Mouse (Mus musculus) lung, adult 2 months (tissue): ENCODE data around the gene Paxbp1. TPM values are rescaled to one million over a fixed set of nuclear protein-coding genes. Genes with fewer than 3 reads are reported as not detected.

Experiments used
- DNase-seq: peaks from one replicate; pipeline ENCODE4 v3.0.0; 2022
- H3K4me1 ChIP-seq: fragments of 200-500 bp; 2 replicates; pipeline ENCODE4 v1.6.1; 2011; ENCODE audit warnings: low read length; ENCODE audit not compliant: control insufficient read depth, insufficient read depth
- H3K4me3 ChIP-seq: fragments of 200-500 bp; replicated peaks from 2 replicates; pipeline ENCODE3; 2011; ENCODE audit warnings: low read depth, mild to moderate bottlenecking, control low read depth, low read length; ENCODE audit errors: extremely low read depth
- CTCF ChIP-seq: fragments of 200-500 bp; IDR thresholded peaks from 2 replicates; pipeline ENCODE4 v1.5.1; 2011; ENCODE audit warnings: mild to moderate bottlenecking, low read length, control low read depth; ENCODE audit not compliant: insufficient read depth
- POLR2A ChIP-seq: fragments of 200-500 bp; IDR thresholded peaks from 2 replicates; pipeline ENCODE4 v1.6.1; 2011; ENCODE audit warnings: low read depth, mild to moderate bottlenecking, control low read depth, low read length, borderline replicate concordance; ENCODE audit errors: extremely low read depth
- WGBS: fragments of 180-500 bp; shearing (Covaris S2); methylation state at CpG from one replicate; pipeline ENCODE4 v1.1.7; 2018; 5-methylcytosine and 5-hydroxymethylcytosine counted together
- polyA plus RNA-seq: library from polyadenylated mRNA; depleted of rRNA; stranded (reverse); fragments of >200 nt; gene quantifications from 2 replicates; pipeline ENCODE4 v1.2.3, GENCODE M21; 2012; rRNA removed

The Paxbp1 gene
- polyA plus RNA-seq, 1 experiment = 21.7 TPM

DNA sequence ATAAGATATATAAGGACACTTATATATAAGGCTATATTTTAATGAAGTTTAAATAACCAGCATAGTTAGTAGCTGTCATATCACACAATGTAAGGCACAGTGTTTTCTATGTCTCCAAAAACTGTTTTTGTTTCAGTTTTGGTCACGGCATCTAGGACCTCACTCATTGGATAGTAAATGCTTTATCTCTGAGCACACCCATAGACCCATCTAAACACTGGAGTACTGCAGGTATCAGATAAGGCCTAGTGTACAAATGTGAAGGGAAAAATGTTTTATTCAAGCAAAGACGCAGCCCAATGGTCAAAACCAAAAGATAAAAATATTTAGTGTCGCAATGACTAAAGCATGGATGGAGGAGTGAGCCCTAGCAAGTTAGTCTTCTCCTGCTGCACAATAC lies 55.7 kb downstream of the Paxbp1 start:
- H3K4me1 ChIP-seq = no peaks in the 10 kb centered on the region
- no peak for TF ChIP-seq POLR2A
- TF ChIP-seq CTCF = no peak
- no peak overlapping the region for H3K4me3 ChIP-seq
- 69% methylated on average over 3 of the region's 3 CpGs for WGBS
- no peak for DNase-seq

GRCm38 (mm10) chr16:90988039-90988438 lies 56.3 kb downstream of the Paxbp1 start:
- 90% methylated on average over 8 of the region's 8 CpGs for WGBS
- H3K4me1 ChIP-seq = no peaks in the 10 kb centered on the region
- no peak overlapping the region for H3K4me3 ChIP-seq
- TF ChIP-seq POLR2A (no peak), CTCF (no peak)
- DNase-seq = no peak

- 91% methylated on average over 6 of the region's 6 CpGs for WGBS
- no peak overlapping the region for H3K4me3 ChIP-seq
- H3K4me1 ChIP-seq = no peaks in the 10 kb centered on the region
- TF ChIP-seq CTCF (no peak), POLR2A (no peak)
- no peak for DNase-seq
Measured at GRCm38 (mm10) chr16:90971004-90971403, 73.3 kb downstream of the Paxbp1 start.

- Histone ChIP-seq H3K4me3 (no peak overlapping the region), H3K4me1 (no peaks in the 10 kb centered on the region)
- 77% methylated on average over 4 of the region's 4 CpGs for WGBS
- DNase-seq = no peak
- TF ChIP-seq CTCF = no peak
- TF ChIP-seq POLR2A = no peak
Measured at GRCm38 (mm10) chr16:90966241-90966640, 78.1 kb downstream of the Paxbp1 start.

DNA sequence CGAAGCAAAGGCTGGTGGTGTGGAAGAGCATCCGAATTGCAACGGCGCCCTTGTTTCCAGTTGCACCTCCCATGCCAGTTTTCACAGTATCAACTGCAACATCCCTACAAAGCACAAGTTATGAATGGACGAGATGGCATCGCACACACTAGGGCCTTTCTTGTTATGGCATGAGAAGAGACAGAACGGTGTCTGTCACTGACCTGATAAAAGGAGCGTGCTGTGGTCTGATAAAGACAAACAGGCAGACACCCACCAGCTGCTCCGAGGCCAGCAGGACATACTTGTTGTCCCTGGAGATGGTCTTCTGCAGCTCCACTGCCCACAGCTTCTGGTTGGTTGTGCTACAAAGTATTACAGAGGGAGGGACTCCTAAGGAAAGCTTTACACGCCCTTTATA lies 80.0 kb downstream of the Paxbp1 start:
- DNase-seq = no peak
- H3K4me1 ChIP-seq = no peaks in the 10 kb centered on the region
- no peak overlapping the region for H3K4me3 ChIP-seq
- TF ChIP-seq POLR2A (no peak), CTCF (no peak)
- 91% methylated on average over 10 of the region's 10 CpGs for WGBS

Other genes with a start within 250 kb of the Paxbp1 start
- 4.0 TPM in 2 replicates for gene Urb1, start 234.1 kb downstream of the Paxbp1 start, polyA plus RNA-seq
- 8.9 and 14.2 TPM in 2 replicates for gene Eva1c, start 217.8 kb downstream of the Paxbp1 start, polyA plus RNA-seq
- 17.2 and 29.9 TPM in 2 replicates for gene Cfap298, start 109.4 kb downstream of the Paxbp1 start, polyA plus RNA-seq
- gene Synj1, start 33.2 kb downstream of the Paxbp1 start, polyA plus RNA-seq = 35.8 and 42.2 TPM in 2 replicates
- 0.23 and 0.30 TPM in 2 replicates for gene 4932438H23Rik, start 50.6 kb upstream of the Paxbp1 start, polyA plus RNA-seq
- gene Olig2, start 180.9 kb upstream of the Paxbp1 start, polyA plus RNA-seq = not detected in 2 replicates
- 0.05 and 0.25 TPM in 2 replicates for gene Olig1, start 225.2 kb upstream of the Paxbp1 start, polyA plus RNA-seq